Mouse (Mus musculus) C2C12 (cell line): ENCODE results near the gene Dohh.

Experiments used
- CTCF ChIP-seq: IDR thresholded peaks from one replicate; pipeline ENCODE4 v1.5.1; 2011; ENCODE audit not compliant: control insufficient read depth, insufficient read depth, insufficient read length
- USF1 ChIP-seq: IDR thresholded peaks from one replicate; pipeline ENCODE4 v1.6.1; 2011; ENCODE audit warnings: low read depth, mild to moderate bottlenecking, control low read depth, moderate library complexity

DNA sequence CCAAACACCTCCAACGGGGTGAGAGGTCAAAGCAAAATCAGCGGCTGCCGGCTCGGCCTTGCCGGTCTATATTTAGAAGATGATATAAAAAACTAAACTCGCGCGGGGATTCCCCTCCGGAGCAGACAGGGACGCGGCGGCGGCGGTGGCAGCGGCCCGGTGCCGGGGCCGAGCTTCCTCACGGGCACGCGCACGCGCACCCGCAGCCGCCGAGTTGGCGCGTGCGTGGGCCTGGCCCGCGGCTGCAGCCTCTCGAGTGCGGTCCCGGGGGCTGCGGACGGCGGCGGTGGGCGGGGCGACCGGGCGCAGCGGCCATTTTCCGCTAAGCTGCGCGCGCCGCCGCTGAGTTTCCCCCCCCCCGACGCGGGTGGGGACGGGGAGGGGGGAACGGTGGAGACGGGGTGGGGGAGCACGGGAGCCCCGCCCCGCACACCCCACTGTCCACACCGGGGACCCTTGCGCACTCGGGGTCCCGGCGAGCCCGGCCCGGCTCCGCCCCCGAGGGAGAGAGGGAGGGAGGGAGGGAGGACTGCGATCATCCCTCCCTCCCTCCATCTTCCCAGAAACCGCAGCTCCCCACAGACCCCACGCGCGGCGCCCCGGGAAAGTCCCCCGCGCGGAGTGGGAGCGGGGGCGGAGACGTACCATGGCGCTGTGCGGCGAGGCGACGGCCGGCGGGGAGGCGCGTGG is 46.1 kb downstream of the Dohh start:
- TF ChIP-seq CTCF (no peak), USF1 (no peak)
